Mouse (Mus musculus) telencephalon, adult 2 months (tissue): ENCODE measurements around the gene Atp6v1g2.

ENCODE experiments used
- DNase-seq: peaks from one replicate; pipeline ENCODE4 v3.0.0-alpha.2; 2011; ENCODE audit warnings: low read depth, low spot score

The Atp6v1g2 gene

DNA sequence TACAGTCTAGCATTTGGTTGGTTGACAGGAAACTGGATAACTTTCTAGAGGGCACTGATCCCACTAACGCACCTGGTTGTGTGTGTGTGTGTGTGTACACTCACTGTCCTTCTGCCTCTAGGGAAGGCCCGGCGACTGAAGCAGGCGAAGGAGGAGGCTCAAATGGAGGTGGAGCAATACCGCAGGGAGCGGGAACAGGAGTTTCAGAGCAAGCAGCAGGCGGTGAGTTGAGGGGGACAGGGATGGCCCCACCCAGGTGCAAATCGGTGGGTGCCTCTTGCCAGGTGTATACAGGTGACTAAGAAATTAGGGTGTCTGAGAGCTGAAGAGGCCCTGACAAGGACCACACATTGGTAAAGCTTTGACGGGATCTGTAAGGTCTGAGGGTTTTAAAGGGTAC is 3.5 kb downstream of the Atp6v1g2 start:
- DNase-seq: no peak

DNA sequence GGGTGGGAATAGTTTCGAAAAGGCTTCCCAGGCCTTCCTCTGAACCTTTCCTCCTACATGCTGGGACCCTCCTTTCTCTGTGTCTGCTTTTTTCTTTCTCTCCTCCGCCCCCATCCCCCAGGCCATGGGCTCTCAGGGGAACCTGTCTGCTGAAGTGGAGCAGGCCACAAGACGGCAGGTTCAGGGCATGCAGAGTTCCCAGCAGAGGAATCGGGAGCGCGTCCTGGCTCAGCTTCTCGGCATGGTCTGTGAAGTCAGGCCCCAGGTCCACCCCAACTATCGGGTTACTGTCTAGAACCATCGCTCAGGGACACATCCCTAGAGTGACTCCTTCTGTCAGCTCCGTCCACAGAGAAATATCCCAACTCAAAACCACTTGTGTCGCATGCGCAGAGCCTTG is 4.0 kb downstream of the Atp6v1g2 start:
- no peak for DNase-seq

DNA sequence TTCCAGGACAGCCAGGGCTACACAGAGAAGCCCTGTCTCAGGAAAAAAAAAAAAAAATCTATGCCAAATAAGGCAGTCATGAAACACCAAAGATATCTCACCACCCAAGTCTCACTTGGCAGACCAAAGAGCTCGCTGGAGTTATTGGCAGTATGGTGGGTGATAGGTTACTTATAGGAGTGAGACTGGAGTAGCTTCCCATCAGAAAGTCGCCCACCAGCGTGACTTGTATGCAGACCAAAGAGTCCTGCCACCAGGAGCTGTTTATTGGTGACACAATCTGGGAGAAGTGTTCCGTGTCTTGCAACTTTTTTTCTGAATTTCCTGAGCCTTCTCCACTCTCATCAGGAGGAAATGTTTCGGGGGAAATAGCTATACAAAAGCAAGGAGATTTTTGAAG is 6.2 kb downstream of the Atp6v1g2 start:
- no peak for DNase-seq

DNA sequence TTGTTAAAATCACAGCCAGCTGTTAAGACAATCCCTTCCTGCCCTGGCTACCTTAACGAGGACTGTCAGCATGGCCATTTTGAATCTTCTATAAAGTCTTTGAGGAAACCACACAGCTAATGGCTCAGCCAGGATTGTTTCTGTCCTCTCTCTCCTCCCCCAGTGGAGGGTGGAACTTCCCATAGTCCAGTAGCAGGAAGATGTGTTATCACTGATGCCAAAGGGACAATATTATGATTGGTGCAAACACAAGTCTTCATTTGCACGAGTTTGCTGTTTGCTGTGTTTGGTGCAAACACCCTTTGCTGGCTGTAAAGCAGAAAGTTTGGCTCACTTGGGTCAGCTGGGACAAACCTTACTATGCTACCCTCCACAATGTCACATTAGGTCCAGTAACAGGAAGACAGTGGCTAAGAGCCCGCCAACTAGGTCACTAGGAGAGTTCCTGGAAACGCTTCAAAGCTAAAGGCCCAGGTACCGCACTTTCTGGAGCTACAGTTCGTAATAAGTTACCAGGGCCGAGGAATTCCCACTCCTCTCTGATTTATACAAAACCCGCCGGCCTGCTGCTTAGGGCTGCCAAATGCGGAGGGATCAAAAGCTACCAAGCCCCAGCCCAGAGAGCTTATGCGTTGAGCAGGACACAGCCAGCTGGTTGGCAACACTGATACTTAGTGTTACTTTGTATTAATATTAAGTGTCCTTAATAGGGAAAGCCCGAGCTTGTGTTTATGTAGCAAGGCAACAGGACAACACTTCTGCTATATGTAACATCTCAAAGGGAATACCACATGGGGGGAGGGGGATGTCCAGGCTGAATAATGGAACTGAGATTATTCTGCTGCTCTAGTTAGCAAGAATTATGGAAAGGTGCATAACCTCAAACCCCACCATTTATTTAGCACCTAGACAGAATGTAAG is 7.2 kb downstream of the Atp6v1g2 start:
- no peak for DNase-seq

DNA sequence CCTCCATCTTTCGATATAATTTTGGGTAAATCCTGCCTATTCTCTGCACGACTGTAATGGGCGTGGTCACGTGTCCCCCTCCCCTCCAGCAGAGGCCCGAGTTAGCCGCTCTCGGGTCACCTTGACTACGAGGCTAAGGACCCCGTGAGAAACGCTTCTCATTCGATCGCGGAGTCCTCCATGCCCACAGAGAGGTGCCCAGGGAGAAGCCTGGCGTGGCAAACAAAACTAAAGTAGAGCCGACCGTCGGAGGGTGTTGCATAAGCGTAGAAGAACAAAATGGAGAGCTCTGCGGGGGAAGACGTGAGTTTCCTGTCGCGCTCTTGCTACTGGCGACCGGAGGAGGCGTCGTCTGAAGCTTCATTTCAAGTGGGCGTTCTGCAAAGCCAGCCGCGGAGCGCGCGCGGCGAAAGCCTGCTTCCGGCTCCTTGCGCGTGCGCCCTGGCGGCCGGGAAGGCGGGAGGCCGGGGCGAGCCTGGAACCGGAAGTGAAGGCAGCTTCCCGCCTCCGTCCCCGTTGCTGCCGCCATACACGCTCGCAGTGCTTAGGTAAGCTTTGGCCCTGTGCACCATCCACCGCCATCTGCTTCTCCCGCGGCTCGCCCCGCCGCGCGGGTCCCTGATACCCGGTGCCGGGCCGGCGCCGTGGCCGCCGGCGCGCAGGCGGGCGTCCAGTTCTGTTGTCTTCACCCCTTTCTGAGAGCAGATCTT is 8.0 kb downstream of the Atp6v1g2 start, which contains the start of gene Ddx39b:
TSS of gene Ddx39b (plus strand) at position 442 of the 710 bp plus-strand sequence.
- DNase-seq: peak; percentile 97

DNA sequence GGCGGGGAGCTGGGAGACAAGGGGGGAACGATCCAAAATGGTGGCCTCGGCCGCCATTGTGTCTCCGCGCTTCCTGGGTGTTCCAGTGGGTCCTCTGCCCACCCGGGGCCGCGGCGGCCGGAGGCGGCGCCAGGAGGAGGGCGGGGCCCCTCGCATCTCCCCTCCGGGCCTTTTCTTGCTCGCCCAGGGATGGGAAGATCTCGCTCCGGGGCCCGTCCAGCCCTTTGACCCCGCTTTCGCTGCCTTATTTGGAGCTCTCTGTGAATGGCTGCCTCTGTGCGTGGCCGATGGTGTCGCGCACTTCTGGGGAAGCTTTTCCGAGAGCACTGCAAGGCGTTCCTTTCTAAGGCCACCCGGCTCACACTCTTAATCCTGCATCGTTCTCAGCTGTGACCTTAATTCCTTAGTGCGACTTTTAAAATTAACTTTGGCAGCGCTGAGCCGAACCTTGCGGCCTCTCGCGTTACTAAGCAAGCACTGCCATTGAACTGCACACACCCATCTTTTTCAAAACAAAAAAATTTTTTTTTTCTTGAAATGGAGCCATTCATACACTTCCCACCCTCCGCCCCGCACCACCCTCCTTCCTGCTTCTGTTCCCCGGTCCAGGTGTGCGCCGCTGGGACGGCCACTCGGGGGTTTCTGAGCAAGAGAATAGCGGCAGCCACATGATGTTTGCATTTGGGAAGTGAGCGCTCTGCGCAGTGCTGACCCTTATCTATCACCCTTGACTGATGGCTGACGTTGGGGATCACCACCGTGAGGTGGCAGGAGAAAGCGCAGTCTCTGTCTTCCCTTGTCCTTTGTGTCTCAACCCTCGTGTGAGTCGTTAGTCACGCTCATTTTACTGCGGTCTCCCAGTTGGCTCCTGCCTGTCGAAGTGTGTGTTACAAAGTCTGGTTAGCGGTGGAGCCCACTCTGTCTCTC is 8.8 kb downstream of the Atp6v1g2 start:
- no peak for DNase-seq

DNA sequence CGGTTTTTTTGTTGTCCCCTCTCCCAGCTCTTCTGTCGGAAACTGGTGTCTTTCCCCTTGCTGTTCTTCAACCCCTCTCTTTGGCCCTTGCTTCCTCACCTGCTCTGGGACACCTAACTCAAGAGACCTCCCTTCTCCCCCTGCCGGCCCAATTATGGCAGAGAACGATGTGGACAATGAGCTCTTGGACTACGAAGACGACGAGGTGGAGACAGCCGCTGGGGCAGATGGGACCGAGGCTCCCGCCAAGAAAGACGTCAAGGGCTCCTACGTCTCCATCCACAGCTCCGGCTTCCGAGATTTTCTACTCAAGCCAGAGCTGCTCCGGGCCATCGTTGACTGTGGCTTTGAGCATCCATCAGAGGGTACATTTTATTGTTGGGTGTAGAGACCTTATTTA is 9.6 kb downstream of the Atp6v1g2 start:
- no peak for DNase-seq

DNA sequence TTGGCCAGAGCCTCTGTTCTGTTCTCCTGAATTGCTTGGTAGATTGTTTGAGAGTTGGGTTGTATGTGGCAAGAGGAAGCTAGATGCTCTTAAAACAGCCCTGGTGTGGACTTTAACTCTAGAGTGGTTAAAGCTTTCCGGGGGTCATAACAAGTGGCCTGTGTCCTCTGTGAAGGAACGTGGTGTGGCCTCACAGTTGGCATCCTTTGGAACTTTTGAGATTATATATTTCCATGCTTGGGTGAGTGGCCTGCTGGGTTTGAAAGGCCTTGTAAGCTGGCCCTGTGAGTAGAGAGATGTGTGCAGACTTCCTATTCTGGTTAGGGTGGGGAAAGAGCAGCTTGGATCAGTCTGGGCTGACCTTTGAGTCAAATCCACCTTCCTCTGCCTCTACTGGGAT is 11.5 kb downstream of the Atp6v1g2 start:
- DNase-seq: no peak

DNA sequence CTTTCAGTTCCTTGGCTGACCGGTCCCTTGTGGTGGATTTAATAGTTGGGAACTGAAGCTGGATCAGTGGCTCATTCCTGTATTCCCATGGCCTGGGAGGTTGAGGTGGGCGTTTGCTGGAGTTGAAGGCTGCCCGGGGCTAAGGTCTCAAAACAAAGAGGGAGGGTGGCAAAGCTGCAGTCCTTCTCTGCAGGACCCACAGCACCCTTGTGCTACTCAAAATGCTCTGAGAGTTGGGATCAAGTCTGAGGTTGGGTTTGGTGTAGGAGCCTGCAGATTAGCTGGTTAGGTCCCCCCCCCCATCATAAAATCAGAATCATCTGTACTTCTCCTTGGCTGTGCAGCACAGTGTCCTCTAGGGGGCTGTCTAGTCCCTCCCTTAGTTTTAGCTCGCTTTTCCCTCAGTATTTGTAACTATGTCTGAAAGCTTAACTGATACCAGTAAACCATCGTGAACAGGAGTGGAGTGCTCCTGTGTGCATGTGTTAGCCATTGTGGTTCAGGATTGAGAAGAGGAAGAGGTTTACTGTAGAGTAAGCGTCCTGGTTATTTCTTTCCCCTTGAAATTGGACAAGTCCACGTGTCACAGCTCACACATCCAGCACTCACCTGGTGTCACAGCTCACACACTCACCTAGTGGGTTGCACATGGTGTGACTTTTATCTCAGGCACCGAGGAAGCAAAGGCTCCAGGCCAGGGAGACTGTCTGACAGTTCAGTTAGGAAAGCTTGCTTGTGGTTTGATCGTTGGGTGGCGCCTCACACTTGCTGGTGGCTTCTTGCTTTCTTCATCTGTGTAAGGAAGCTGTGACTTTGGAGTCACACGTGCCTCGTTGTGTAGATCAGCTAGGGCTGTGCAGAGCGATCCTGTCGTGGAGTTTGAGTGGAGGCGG is 12.5 kb downstream of the Atp6v1g2 start:
- no peak for DNase-seq

DNA sequence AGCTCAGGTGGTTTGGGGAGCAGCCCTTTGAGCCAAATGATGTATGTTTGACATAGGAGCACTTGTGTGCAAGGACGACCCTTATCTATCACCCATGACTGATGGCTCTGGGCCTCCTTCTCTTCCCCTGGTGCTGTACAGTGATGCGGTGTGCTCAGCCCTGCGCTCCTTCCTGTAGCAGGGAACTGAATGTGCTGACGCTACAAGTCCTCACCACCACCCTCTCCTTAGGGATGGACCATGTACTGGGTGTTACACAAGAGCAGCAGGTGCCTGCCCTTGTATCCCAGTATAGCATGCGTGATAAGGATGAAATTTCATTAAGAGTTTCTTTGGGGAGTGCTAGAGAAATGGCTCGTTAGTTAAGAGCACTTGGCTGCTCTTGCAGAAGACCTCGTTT is 13.7 kb downstream of the Atp6v1g2 start:
- DNase-seq: no peak

DNA sequence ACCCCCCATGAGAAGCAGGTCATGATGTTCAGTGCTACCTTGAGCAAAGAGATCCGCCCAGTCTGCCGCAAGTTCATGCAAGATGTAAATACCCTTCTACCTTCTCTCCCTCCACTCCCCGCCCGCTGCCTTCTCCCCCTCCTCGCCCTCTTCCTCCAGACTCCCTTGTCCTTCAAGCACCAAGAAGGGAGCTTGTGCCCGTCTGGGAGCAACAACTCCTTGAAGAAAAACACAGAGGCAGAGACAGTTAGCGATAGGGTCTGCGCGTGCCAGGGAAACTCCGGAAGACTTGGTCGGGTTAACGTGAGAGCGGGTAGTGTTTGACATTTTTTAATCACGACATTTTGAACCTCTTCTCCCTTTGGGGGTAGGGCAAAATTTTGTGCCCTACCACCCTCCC is 15.5 kb downstream of the Atp6v1g2 start:
- DNase-seq: no peak

DNA sequence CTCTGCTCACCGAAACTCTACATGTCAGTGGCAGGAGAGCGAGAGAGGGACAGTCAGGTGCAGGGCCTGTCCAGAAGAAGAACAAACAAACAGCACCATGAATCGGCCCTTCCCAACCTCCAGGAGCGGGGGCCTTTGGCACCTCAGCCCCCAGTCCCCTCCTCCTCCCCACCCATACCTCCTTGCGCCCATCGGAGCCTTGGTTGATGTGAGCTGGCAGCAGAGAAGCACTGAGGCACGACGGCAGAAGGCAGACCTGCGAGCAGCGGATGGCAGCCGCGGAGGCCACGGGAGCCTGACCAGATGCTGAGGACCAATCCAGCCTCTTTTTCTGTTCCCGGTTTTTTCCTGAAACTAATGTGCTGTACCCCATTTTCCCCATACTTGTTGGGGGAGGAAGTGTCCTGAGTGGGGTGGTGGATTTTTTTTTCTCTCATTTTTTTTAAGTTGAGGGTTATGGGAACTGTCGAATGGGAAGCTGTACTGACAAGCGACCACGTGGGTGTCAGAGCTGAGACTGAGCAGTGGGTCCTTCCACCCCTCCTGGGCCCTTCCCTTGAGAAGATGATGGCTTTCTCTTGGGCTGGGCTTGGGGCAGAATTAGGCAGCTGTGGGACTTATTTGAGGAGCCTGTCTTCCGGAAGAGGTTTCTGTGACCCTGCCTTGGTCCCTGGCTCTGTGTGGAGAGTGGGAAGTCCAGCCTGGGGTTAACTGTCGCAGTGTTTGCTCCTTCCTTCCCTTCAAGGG is 16.2 kb downstream of the Atp6v1g2 start:
- no peak for DNase-seq

DNA sequence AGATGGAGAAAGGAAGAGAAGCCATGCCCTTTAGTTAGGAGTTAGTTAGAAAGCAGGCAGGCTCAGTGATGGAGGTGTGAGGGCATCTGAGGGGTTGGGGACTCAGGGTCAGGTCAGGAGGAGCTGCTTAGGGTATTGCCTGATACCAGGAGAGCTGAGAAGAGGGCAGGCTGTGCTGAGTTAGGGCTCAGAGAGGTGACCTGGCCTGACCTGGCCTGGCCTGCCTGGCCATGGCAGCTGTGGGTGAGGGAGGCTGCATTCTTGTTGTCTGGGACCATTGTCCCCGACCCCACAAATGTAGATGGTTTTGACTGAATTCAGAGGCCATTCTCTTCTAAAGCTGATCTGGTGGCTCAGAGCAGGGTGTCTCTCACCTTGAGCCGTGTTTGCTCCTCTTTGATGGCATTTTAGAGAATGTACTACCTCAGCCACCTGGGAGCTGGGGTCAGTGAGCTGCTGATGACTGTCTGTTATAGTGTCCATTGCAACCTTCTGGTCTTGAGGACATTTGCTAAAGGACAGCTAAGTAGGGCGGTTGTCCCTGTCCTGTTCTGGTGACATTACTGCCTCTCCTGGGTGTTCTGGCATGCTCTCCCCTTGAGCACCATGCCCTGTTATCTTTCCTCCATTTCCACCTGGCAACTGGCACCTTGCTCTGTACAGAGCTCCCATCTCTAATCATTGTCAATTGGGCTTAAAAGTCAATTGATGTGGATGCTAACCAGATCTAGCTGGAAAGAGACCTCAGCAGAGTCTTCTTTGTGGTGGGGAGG is 17.1 kb downstream of the Atp6v1g2 start:
- DNase-seq: no peak

DNA sequence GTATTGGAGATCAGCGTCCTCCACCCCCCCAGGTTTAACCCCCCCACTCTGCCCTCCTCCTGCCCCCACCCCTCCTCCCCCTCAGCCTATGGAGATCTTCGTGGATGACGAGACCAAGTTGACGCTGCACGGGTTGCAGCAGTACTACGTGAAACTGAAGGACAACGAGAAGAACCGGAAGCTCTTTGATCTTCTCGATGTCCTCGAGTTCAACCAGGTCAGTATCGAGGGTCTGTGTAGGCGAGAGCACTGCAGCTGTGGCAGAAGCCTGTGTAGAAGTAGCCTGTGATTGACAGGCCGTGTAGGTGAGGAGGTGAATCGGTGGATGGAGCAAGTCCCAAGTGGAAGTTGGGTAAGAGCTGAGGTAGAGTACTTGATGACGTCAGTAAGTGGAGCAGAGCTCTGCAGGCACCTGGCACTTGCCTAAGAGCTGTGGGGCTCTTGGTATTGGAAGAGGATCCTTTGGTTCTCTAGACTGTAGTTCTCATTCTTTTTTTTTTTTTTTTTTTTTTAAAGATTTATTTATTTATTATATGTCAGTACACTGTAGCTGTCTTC is 17.8 kb downstream of the Atp6v1g2 start:
- no peak for DNase-seq

DNA sequence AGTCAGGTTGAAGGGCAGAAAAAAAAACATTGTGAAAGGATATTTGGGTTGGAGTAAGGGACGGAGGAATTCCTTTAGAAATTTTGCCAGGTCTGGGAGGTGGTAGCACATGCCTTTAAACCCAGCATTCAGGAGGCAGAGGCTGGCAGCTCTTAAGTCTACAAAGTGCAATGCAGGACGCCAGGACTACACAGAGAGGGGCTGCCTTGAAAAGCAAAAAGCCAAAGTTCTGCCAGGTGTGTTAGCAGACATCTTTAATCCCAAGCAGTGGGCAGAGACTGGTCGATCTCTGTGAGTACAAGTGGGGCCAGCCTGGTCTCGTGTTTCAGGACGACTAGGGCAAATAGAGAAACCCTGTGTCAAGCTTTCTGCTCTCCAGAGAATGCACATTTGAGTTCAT is 18.5 kb downstream of the Atp6v1g2 start:
- no peak for DNase-seq

DNA sequence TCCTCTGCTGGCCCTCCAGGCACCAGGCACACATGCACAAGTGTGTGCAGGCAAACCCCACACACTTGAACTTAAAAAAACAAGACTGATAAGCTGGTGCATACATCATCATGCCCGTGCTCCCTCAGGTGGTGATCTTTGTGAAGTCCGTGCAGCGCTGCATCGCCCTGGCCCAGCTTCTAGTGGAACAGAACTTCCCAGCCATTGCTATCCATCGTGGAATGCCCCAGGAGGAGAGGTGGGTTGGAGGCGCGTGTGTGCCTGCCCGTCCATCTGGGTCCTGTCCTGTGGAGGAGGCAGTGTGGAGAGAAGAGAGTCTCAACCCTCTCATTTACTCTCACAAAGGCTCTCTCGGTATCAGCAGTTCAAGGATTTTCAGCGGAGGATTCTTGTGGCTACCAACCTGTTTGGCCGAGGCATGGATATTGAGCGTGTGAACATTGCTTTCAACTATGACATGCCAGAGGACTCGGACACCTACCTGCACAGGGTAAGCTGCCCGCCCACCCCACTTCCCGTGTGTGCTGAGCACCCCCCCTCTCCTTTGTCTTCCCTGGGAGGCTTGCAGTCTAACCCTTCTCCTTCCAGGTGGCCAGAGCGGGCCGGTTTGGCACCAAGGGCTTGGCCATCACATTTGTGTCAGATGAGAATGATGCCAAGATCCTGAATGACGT is 19.3 kb downstream of the Atp6v1g2 start:
- DNase-seq: no peak

DNA sequence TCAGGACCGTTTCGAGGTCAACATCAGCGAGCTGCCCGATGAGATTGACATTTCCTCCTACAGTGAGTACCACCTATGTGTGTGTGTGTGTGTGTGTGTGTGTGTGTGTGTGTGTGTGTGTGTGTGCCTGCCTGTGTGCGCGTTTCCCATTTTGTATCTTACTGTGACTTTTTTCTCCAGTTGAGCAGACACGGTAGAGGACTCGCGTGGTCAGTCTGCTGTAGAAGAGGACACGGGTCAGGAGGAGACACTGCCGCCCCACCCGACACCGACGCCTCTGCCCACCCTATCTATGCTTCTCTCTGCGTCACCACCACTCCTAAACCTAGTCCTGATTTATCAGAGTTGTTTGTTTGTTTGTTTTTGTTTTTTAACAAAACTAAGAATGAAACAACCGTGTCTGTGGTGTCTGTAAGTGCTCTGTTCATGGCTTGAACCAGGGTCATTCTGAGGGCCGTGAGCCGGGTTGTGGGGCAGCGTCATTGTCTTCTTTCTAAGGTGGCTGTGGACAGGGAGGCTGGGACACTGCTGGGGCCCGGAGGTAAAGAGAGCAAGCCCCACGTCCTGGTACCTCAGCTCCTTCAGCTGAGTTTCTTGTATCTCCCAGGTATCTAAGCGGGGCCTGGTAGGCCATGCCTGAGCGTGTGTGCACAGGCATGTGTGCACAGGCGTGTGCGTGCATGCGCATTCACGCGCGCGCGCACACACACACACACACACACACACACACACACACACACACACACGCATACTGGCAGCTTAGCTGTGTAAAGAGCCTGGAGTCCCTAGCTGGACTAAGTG is 20.0 kb downstream of the Atp6v1g2 start:
- DNase-seq: no peak
